Comparison of ENCODE assay signal across 13 mouse cellular contexts in the genomic region with DNA sequence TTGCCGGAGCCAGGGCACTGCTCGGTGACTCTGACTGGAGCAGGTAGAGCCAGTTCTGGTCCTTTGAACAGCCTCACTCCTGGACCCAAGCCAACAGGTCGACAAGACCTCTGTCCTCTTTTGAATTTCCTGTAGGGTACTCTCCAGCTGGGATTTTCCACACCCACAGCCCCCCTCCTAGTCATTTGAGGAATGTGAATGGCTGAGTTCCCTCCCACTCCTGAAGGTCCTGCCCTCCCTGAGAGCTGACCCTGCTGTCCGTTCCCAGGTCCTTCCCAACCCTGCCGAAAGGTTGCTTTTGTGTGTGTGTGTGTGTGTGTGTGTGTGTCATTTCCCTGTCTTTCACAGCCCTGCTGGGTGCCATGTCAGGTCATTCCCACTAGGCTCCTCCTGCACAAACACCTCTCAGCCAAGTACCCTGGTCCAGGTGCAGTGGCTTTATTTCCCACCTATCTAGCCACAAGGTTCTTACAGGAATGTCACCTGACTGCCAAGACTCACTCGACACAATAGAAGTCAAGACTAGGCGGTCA. TPM values are rescaled to one million over a fixed set of nuclear protein-coding genes. Genes with fewer than 3 reads are reported as not detected.
A peak's percentile ranks its signal among the peaks of the same experiment; 100 is the strongest.
DNase-seq lines count a peak whose midpoint lies in the region; ATAC-seq and TF ChIP-seq lines count a peak whose summit lies in the region.
"Had no signal": no experiment of that assay in that cellular context is flagged by ENCODE, and none has a peak within 500 bp of the region (broad histone marks: within the 10 kb centered on the region; RNA-seq: fewer than 3 reads in every experiment).

No protein-coding gene starts in this region.

- H3K4me1 ChIP-seq in kidney, postnatal 0 days (replicated peaks; ENCODE audit: insufficient read depth, low read length) = no peaks in the 10 kb centered on the region
- H3K4me1 ChIP-seq in lung, embryonic 16.5 days (replicated peaks; ENCODE audit: control insufficient read depth, insufficient read depth, low read length) = no peaks in the 10 kb centered on the region
- H3K4me1 ChIP-seq in forebrain, embryonic 16.5 days (replicated peaks; ENCODE audit: control insufficient read depth, insufficient read depth, low read length) = no peaks in the 10 kb centered on the region
- H3K4me1 ChIP-seq: forebrain, embryonic 10.5 days; limb, embryonic 13.5 days had no signal

- H3K27me3 ChIP-seq in kidney, postnatal 0 days (ENCODE audit: insufficient read depth, low read length) = no peaks in the 10 kb centered on the region
- no peaks in the 10 kb centered on the region for H3K27me3 ChIP-seq in lung, embryonic 16.5 days (ENCODE audit: control insufficient read depth, insufficient read depth, low read depth, low read length)
- H3K27me3 ChIP-seq in forebrain, embryonic 16.5 days (replicated peaks; ENCODE audit: control insufficient read depth, insufficient read depth, low read length) = no peaks in the 10 kb centered on the region
- H3K27me3 ChIP-seq: limb, embryonic 13.5 days had no signal

- no peaks in the 10 kb centered on the region for H3K36me3 ChIP-seq in kidney, postnatal 0 days (ENCODE audit: insufficient read depth, low read length)
- H3K36me3 ChIP-seq in lung, embryonic 16.5 days (ENCODE audit: control insufficient read depth, insufficient read depth, low read length) = no peaks in the 10 kb centered on the region
- no peaks in the 10 kb centered on the region for H3K36me3 ChIP-seq in forebrain, embryonic 16.5 days (ENCODE audit: control insufficient read depth, insufficient read depth)

- no peak overlapping the region for H3K4me2 ChIP-seq in kidney, postnatal 0 days (ENCODE audit: low read length)
- peak overlapping the region; percentile 16; the same call in 1 of the 2 replicates for H3K4me2 ChIP-seq in lung, embryonic 16.5 days (ENCODE audit: low read depth, low read length)
- H3K4me2 ChIP-seq in forebrain, embryonic 16.5 days (ENCODE audit: low read length) = no peak overlapping the region
- H3K4me2 ChIP-seq: limb, embryonic 13.5 days had no signal

- 29% methylated on average over 7 of the region's 7 CpGs for WGBS in kidney, postnatal 0 days
- WGBS in lung, embryonic 16.5 days = 34% methylated on average over 7 of the region's 7 CpGs
- 63% methylated on average over 7 of the region's 7 CpGs for WGBS in forebrain, embryonic 16.5 days

- 0 out of 2 replicates have a peak overlapping the region, but pooled peaks have one; percentile 31 for H3K27ac ChIP-seq in kidney, postnatal 0 days
- H3K27ac ChIP-seq in lung, embryonic 16.5 days (ENCODE audit: low read length) = peak overlapping the region; percentile 92
- no peak overlapping the region for H3K27ac ChIP-seq in forebrain, embryonic 16.5 days (ENCODE audit: low read length)
- H3K27ac ChIP-seq: forebrain, embryonic 10.5 days; limb, embryonic 13.5 days had no signal

- peak; percentile 84 for ATAC-seq in kidney, postnatal 0 days (replicated peaks; ENCODE audit: low FRiP score, low read depth)
- peak; percentile 90 for ATAC-seq in lung, embryonic 16.5 days (ENCODE audit: low read depth)
- no peak for ATAC-seq in forebrain, embryonic 16.5 days

- H3K9me3 ChIP-seq in kidney, postnatal 0 days (replicated peaks; ENCODE audit: low read length) = no peaks in the 10 kb centered on the region
- no peaks in the 10 kb centered on the region for H3K9me3 ChIP-seq in lung, embryonic 16.5 days (ENCODE audit: control insufficient read depth, low read length)
- peaks cover 6% of the 10 kb centered on the region for H3K9me3 ChIP-seq in forebrain, embryonic 16.5 days (ENCODE audit: control insufficient read depth, low read length)
- H3K9me3 ChIP-seq: limb, embryonic 13.5 days had no signal

- no peak for TF ChIP-seq CTCF in kidney, postnatal 0 days (IDR thresholded peaks at IDR 0.05; ENCODE audit: low read depth)

- no peak overlapping the region for H3K4me3 ChIP-seq in kidney, postnatal 0 days (replicated peaks; ENCODE audit: low read depth, low read length)
- no peak overlapping the region for H3K4me3 ChIP-seq in lung, embryonic 16.5 days (ENCODE audit: low read length)
- no peak overlapping the region for H3K4me3 ChIP-seq in forebrain, embryonic 16.5 days (replicated peaks; ENCODE audit: low read length)
- H3K4me3 ChIP-seq: forebrain, embryonic 10.5 days; limb, embryonic 13.5 days had no signal

- no peak overlapping the region for H3K9ac ChIP-seq in kidney, postnatal 0 days (ENCODE audit: low read depth, low read length)
- H3K9ac ChIP-seq in lung, embryonic 16.5 days (ENCODE audit: low read length) = no peak overlapping the region
- no peak overlapping the region for H3K9ac ChIP-seq in forebrain, embryonic 16.5 days (replicated peaks; ENCODE audit: low read depth, low read length)
- H3K9ac ChIP-seq: limb, embryonic 13.5 days had no signal

- DNase-seq in adrenal gland, postnatal 14 days = peak; percentile 16
- no peak for DNase-seq in adrenal gland, postnatal 36 days
- peak; percentile 48 for DNase-seq in kidney, postnatal 0 days (ENCODE audit: low spot score)
- peak; percentile 86 for DNase-seq in urinary bladder, postnatal 14 days (ENCODE audit: low spot score)
- DNase-seq in left cerebral cortex, postnatal 4 days = no peak
- no peak for DNase-seq in cerebellum, adult 9-10 months
- DNase-seq: cerebellum, postnatal 36 days; gastrocnemius, postnatal 10 days; retina, postnatal 1 day had no signal

- intact Hi-C loops in left cerebral cortex, postnatal 4 days (cut with DNase I) = no loop called here

RNA-seq across cellular contexts. Expression of a gene that starts 8.1 kb away (rescaled TPM):
- 115 and 578 TPM in 2 replicates for total RNA-seq in adrenal gland, postnatal 14 days (2021)
- total RNA-seq in adrenal gland, postnatal 36 days (2021) = 100 to 1,000 TPM in 1 of 2 experiments, 10 to 100 TPM in 1; 71.7 to 252 TPM
- polyA plus RNA-seq in kidney, postnatal 0 days (2015; fragmentation: Nextera tagmentation; extraction: Ambion mirVana) = 7.8 and 8.5 TPM in 2 replicates
- polyA plus RNA-seq in lung, embryonic 16.5 days (2015; fragmentation: Nextera tagmentation; extraction: Ambion mirVana) = 62.6 and 90.4 TPM in 2 replicates
- 0.20 and 0.30 TPM in 2 replicates for polyA plus RNA-seq in forebrain, embryonic 16.5 days (2015; fragmentation: Nextera tagmentation; extraction: Ambion mirVana)
- under 1 TPM in 1 of 2 experiments, not detected in 1; 0.60 TPM for total RNA-seq in left cerebral cortex, postnatal 4 days (2021)

RNA-seq across cellular contexts. Expression of a gene that starts 21.3 kb away (rescaled TPM):
- total RNA-seq in adrenal gland, postnatal 14 days (2021) = 10.9 and 11.0 TPM in 2 replicates
- 10 to 100 TPM in 1 of 2 experiments, 1 to 10 TPM in 1; 9.4 to 11.0 TPM for total RNA-seq in adrenal gland, postnatal 36 days (2021)
- polyA plus RNA-seq in kidney, postnatal 0 days (2015; fragmentation: Nextera tagmentation; extraction: Ambion mirVana) = 28.8 and 30.2 TPM in 2 replicates
- 26.0 and 29.6 TPM in 2 replicates for polyA plus RNA-seq in lung, embryonic 16.5 days (2015; fragmentation: Nextera tagmentation; extraction: Ambion mirVana)
- 30.8 and 31.5 TPM in 2 replicates for polyA plus RNA-seq in forebrain, embryonic 16.5 days (2015; fragmentation: Nextera tagmentation; extraction: Ambion mirVana)
- total RNA-seq in left cerebral cortex, postnatal 4 days (2021) = 1 to 10 TPM; 8.7 to 9.2 TPM

RNA-seq across cellular contexts. Expression of a gene that starts 21.4 kb away (rescaled TPM):
- 24.9 and 27.2 TPM in 2 replicates for total RNA-seq in adrenal gland, postnatal 14 days (2021)
- 10 to 100 TPM; 22.7 to 24.8 TPM for total RNA-seq in adrenal gland, postnatal 36 days (2021)
- 15.3 and 16.4 TPM in 2 replicates for polyA plus RNA-seq in kidney, postnatal 0 days (2015; fragmentation: Nextera tagmentation; extraction: Ambion mirVana)
- polyA plus RNA-seq in lung, embryonic 16.5 days (2015; fragmentation: Nextera tagmentation; extraction: Ambion mirVana) = 23.9 and 25.3 TPM in 2 replicates
- 25.1 and 25.8 TPM in 2 replicates for polyA plus RNA-seq in forebrain, embryonic 16.5 days (2015; fragmentation: Nextera tagmentation; extraction: Ambion mirVana)
- 10 to 100 TPM; 25.9 to 26.6 TPM for total RNA-seq in left cerebral cortex, postnatal 4 days (2021)

RNA-seq across cellular contexts. Expression of a gene that starts 21.4 kb away (rescaled TPM):
- 22.7 and 23.9 TPM in 2 replicates for total RNA-seq in adrenal gland, postnatal 14 days (2021)
- total RNA-seq in adrenal gland, postnatal 36 days (2021) = 10 to 100 TPM; 20.3 to 25.7 TPM
- 30.6 and 34.2 TPM in 2 replicates for polyA plus RNA-seq in kidney, postnatal 0 days (2015; fragmentation: Nextera tagmentation; extraction: Ambion mirVana)
- polyA plus RNA-seq in lung, embryonic 16.5 days (2015; fragmentation: Nextera tagmentation; extraction: Ambion mirVana) = 40.9 and 42.1 TPM in 2 replicates
- 35.0 and 35.5 TPM in 2 replicates for polyA plus RNA-seq in forebrain, embryonic 16.5 days (2015; fragmentation: Nextera tagmentation; extraction: Ambion mirVana)
- 10 to 100 TPM; 19.0 to 19.9 TPM for total RNA-seq in left cerebral cortex, postnatal 4 days (2021)

RNA-seq across cellular contexts. Expression of a gene that starts 27.3 kb away (rescaled TPM):
- 0.11 and 0.15 TPM in 2 replicates for total RNA-seq in adrenal gland, postnatal 14 days (2021)
- under 1 TPM; 0.23 to 0.33 TPM for total RNA-seq in adrenal gland, postnatal 36 days (2021)
- not detected in 2 replicates for polyA plus RNA-seq in kidney, postnatal 0 days (2015; fragmentation: Nextera tagmentation; extraction: Ambion mirVana)
- 0.08 TPM in 1 of 2 replicates, not detected in the other for polyA plus RNA-seq in lung, embryonic 16.5 days (2015; fragmentation: Nextera tagmentation; extraction: Ambion mirVana)
- 0.03 TPM in 1 of 2 replicates, not detected in the other for polyA plus RNA-seq in forebrain, embryonic 16.5 days (2015; fragmentation: Nextera tagmentation; extraction: Ambion mirVana)
- total RNA-seq in left cerebral cortex, postnatal 4 days (2021) = under 1 TPM; 0.26 to 0.64 TPM

Comparison
In these comparisons a context has a peak if more than half of its experiments do, and no peak if none do; other contexts are left out.
1. DNase-seq: peak in adrenal gland, postnatal 14 days (single experiment), kidney, postnatal 0 days (single experiment) and urinary bladder, postnatal 14 days (single experiment); none in adrenal gland, postnatal 36 days (0 of 2), left cerebral cortex, postnatal 4 days (single experiment) and cerebellum, adult 9-10 months (single experiment).
2. RNA of a gene that starts 8.1 kb away (total RNA-seq): 115 to 578 TPM in adrenal gland, postnatal 14 days and 71.7 to 252 TPM in adrenal gland, postnatal 36 days; 0.60 TPM in left cerebral cortex, postnatal 4 days; every median in the first group is over 10 times any median in the second.